Mouse (Mus musculus): ENCODE data around the gene 4933434E20Rik. TPM values are rescaled to one million over a fixed set of nuclear protein-coding genes. Genes with fewer than 3 reads are reported as not detected.

The 4933434E20Rik gene
- polyA plus RNA-seq, 2 experiments, result 69.4 to 133 TPM

GRCm38 (mm10) chr3:90064383-90064782, 12.9 kb downstream of the 4933434E20Rik start:
- no peaks in the 10 kb centered on the region for H3K27me3 ChIP-seq (ENCODE audit: control insufficient read depth, insufficient read depth, low read length)
- no peak overlapping the region for H3K9ac ChIP-seq (ENCODE audit: low read depth, low read length, severe bottlenecking)
- DNase-seq (ENCODE audit: low spot score) (no peak), ATAC-seq (ENCODE audit: low FRiP score, low read depth) (no peak)
- no peaks in the 10 kb centered on the region for H3K4me1 ChIP-seq (ENCODE audit: control insufficient read depth, insufficient read depth, low read length)
- no peak overlapping the region for H3K27ac ChIP-seq (replicated peaks; ENCODE audit: low read depth, low read length)
- WGBS, result 75% methylated on average over 3 of the region's 3 CpGs
- H3K4me2 ChIP-seq (replicated peaks; ENCODE audit: low read depth, low read length, severe bottlenecking), result no peak overlapping the region
- no peaks in the 10 kb centered on the region for H3K9me3 ChIP-seq (ENCODE audit: control insufficient read depth, low read length)
- peaks cover 45% of the 10 kb centered on the region for H3K36me3 ChIP-seq (ENCODE audit: control insufficient read depth, insufficient read depth, low read length)
- H3K4me3 ChIP-seq (replicated peaks; ENCODE audit: low read length), result no peak overlapping the region
- TF ChIP-seq POLR2A (IDR thresholded peaks at IDR 0.05; ENCODE audit: borderline replicate concordance, extremely low read depth, insufficient read depth, insufficient read length), result no peak

GRCm38 (mm10) chr3:90065553-90065952, 14.1 kb downstream of the 4933434E20Rik start:
- 45% methylated on average over 3 of the region's 3 CpGs for WGBS
- Histone ChIP-seq H3K27ac (replicated peaks; ENCODE audit: low read depth, low read length) (no peak overlapping the region), H3K9me3 (ENCODE audit: control insufficient read depth, low read length) (no peaks in the 10 kb centered on the region), H3K4me3 (replicated peaks; ENCODE audit: low read length) (no peak overlapping the region), H3K27me3 (ENCODE audit: control insufficient read depth, insufficient read depth, low read length) (no peaks in the 10 kb centered on the region), H3K9ac (ENCODE audit: low read depth, low read length, severe bottlenecking) (no peak overlapping the region), H3K36me3 (ENCODE audit: control insufficient read depth, insufficient read depth, low read length) (peaks cover 39% of the 10 kb centered on the region), H3K4me1 (ENCODE audit: control insufficient read depth, insufficient read depth, low read length) (no peaks in the 10 kb centered on the region), H3K4me2 (replicated peaks; ENCODE audit: low read depth, low read length, severe bottlenecking) (no peak overlapping the region)
- no peak for TF ChIP-seq POLR2A (IDR thresholded peaks at IDR 0.05; ENCODE audit: borderline replicate concordance, extremely low read depth, insufficient read depth, insufficient read length)
- no peak for ATAC-seq (ENCODE audit: low FRiP score, low read depth)
- DNase-seq (ENCODE audit: low spot score), result no peak

- H3K9ac ChIP-seq (ENCODE audit: low read depth, low read length, severe bottlenecking), result no peak overlapping the region
- no peaks in the 10 kb centered on the region for H3K9me3 ChIP-seq (ENCODE audit: control insufficient read depth, low read length)
- ATAC-seq (ENCODE audit: low FRiP score, low read depth) (no peak), DNase-seq (ENCODE audit: low spot score) (no peak)
- H3K4me3 ChIP-seq (replicated peaks; ENCODE audit: low read length), result no peak overlapping the region
- TF ChIP-seq POLR2A (IDR thresholded peaks at IDR 0.05; ENCODE audit: borderline replicate concordance, extremely low read depth, insufficient read depth, insufficient read length), result no peak
- no peak overlapping the region for H3K27ac ChIP-seq (replicated peaks; ENCODE audit: low read depth, low read length)
- WGBS, result 86% methylated on average over 4 of the region's 4 CpGs
- H3K4me2 ChIP-seq (replicated peaks; ENCODE audit: low read depth, low read length, severe bottlenecking), result no peak overlapping the region
- H3K36me3 ChIP-seq (ENCODE audit: control insufficient read depth, insufficient read depth, low read length), result peaks cover 16% of the 10 kb centered on the region
- H3K27me3 ChIP-seq (ENCODE audit: control insufficient read depth, insufficient read depth, low read length), result no peaks in the 10 kb centered on the region
- no peaks in the 10 kb centered on the region for H3K4me1 ChIP-seq (ENCODE audit: control insufficient read depth, insufficient read depth, low read length)
These were observed 16.4 kb downstream of the 4933434E20Rik start for GRCm38 (mm10) chr3:90067851-90068250.

DNA sequence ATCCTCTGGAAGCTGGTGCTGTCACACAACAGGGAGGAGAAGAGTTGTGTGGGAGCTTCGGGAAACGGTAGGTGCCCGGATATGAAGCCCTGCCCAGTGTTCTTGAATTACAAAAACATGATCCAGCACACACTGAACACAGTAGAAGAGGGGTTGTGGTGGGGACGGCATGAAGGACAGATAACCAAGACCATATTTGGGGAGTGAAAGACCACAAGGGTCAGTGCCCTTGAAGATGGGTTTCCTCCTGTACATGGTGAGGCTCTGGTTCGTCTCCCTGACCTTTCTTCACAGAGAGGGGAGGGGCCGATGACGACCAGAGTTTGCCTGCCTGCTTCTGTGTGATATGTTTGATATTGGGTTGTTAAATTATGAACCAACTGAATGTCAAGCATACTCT, 18.3 kb downstream of the 4933434E20Rik start:
- Histone ChIP-seq H3K4me3 (replicated peaks; ENCODE audit: low read length) (no peak overlapping the region), H3K4me2 (replicated peaks; ENCODE audit: low read depth, low read length, severe bottlenecking) (no peak overlapping the region), H3K9ac (ENCODE audit: low read depth, low read length, severe bottlenecking) (no peak overlapping the region), H3K36me3 (ENCODE audit: control insufficient read depth, insufficient read depth, low read length) (peaks cover 4% of the 10 kb centered on the region), H3K4me1 (ENCODE audit: control insufficient read depth, insufficient read depth, low read length) (no peaks in the 10 kb centered on the region), H3K9me3 (ENCODE audit: control insufficient read depth, low read length) (no peaks in the 10 kb centered on the region), H3K27ac (replicated peaks; ENCODE audit: low read depth, low read length) (no peak overlapping the region), H3K27me3 (ENCODE audit: control insufficient read depth, insufficient read depth, low read length) (no peaks in the 10 kb centered on the region)
- no peak for TF ChIP-seq POLR2A (IDR thresholded peaks at IDR 0.05; ENCODE audit: borderline replicate concordance, extremely low read depth, insufficient read depth, insufficient read length)
- ATAC-seq (ENCODE audit: low FRiP score, low read depth), result no peak
- 80% methylated on average over 6 of the region's 7 CpGs for WGBS
- no peak for DNase-seq (ENCODE audit: low spot score)

DNA sequence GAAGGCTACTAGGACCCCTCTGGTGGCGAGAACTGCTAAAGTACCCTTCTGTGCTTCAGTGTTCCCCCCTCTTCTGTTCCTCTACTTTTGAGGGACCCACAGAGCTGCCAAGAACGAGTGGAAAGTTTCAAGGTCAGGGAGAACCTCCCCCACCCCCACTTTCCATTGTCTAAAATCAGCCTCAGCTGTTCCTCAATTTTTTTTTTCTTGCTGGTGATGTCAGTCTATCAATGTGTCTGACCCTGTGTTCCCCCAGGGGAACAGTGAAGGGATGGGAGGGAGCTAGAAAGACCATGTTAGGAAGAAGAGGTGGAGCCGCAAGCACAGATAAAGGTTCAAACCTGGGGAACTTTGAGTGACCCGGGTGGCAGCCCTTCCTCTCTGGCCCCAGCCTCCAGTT, 20.9 kb downstream of the 4933434E20Rik start, which contains the start of gene Tpm3:
Gene Tpm3, plus strand, starts transcription at position 356 of the 400 bp plus-strand sequence.
- TF ChIP-seq POLR2A (IDR thresholded peaks at IDR 0.05; ENCODE audit: borderline replicate concordance, extremely low read depth, insufficient read depth, insufficient read length), result no peak
- WGBS, result 70% methylated on average over 4 of the region's 4 CpGs
- no peak within 1 kb of the TSS for H3K27ac ChIP-seq (replicated peaks; ENCODE audit: low read depth, low read length)
- no peak for DNase-seq (ENCODE audit: low spot score)
- H3K4me3 ChIP-seq (replicated peaks; ENCODE audit: low read length), result no peak within 1 kb of the TSS
- H3K27me3 ChIP-seq (ENCODE audit: control insufficient read depth, insufficient read depth, low read length), result no peaks in the 10 kb centered on the region
- no peaks in the 10 kb centered on the region for H3K4me1 ChIP-seq (ENCODE audit: control insufficient read depth, insufficient read depth, low read length)
- no peak for ATAC-seq (ENCODE audit: low FRiP score, low read depth)
- no peak within 1 kb of the TSS for H3K4me2 ChIP-seq (replicated peaks; ENCODE audit: low read depth, low read length, severe bottlenecking)
- no peaks in the 10 kb centered on the region for H3K9me3 ChIP-seq (ENCODE audit: control insufficient read depth, low read length)
- no peak within 1 kb of the TSS for H3K9ac ChIP-seq (ENCODE audit: low read depth, low read length, severe bottlenecking)
- H3K36me3 ChIP-seq (ENCODE audit: control insufficient read depth, insufficient read depth, low read length), result no peaks in the 10 kb centered on the region
